Mouse (Mus musculus): ENCODE measurements around the gene Hsf2bp. TPM values are rescaled to one million over a fixed set of nuclear protein-coding genes. Genes with fewer than 3 reads are reported as not detected.
A peak's percentile ranks its signal among the peaks of the same experiment; 100 is the strongest.

Hsf2bp gene
- total RNA-seq, 2 experiments from 2014 or later: 0.59 to 0.96 TPM

GRCm38 (mm10) chr17:31983491-31983890 is 52.7 kb downstream of the Hsf2bp start:
- no peak for DNase-seq (ENCODE audit: low spot score in 2 of 2)

DNA sequence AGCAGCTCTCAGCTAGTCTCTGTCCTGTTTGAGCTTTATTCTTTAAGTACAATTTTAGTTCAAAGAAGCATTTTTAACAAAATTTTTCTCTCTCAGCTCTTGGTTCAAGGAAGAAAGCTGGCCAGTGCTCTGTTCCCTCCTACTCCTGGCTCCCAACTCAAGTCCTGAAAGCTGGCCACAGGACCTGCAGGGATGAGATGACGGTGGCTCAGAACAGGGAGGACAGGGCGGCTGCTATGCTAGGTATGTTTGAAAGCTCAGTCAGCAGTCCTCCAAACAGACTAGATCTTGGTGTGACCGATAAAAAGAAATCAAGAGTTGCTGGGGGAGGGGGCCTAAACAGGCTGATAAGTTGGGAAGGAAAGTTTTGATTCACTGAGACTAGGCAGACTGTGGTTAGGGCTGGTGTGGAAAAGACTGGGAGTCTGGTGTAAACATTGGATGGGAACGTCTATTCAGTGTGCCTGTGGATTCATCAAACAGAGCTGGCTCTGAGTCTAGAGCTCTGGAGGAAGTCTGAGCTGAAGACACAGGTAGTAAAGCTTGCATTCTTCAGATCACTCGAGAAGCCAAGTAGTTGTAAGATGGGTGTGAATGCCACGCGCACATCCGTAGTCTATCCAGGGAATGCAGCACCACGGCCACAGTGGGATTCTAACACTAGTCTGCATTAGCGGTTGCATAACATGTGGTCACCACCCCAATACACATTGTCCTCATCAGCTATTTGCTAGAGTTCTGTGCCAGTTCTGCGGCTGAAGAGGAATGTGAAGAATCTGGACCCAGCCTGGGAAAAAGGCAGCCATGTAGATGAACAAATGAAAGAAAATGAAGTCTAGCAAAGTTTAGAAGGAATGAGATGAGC is 53.6 kb downstream of the Hsf2bp start:
- DNase-seq (ENCODE audit: low spot score in 2 of 2): no peak

- DNase-seq (ENCODE audit: low spot score in 2 of 2): no peak
These were observed 56.3 kb downstream of the Hsf2bp start for GRCm38 (mm10) chr17:31979888-31980287.

GRCm38 (mm10) chr17:31977131-31977530 is 59.0 kb downstream of the Hsf2bp start:
- DNase-seq (ENCODE audit: low spot score in 2 of 2): no peak

- no peak for DNase-seq (ENCODE audit: low spot score in 2 of 2)
These were observed 59.6 kb downstream of the Hsf2bp start for GRCm38 (mm10) chr17:31976501-31976900.

GRCm38 (mm10) chr17:31974694-31975093 is 61.5 kb downstream of the Hsf2bp start:
- DNase-seq (ENCODE audit: low spot score in 2 of 2): no peak

- no peak for DNase-seq (ENCODE audit: low spot score in 2 of 2)
These were observed 62.4 kb downstream of the Hsf2bp start for GRCm38 (mm10) chr17:31973664-31974230.

- DNase-seq (ENCODE audit: low spot score in 2 of 2): no peak
These were observed 65.3 kb downstream of the Hsf2bp start for GRCm38 (mm10) chr17:31970890-31971289.

DNA sequence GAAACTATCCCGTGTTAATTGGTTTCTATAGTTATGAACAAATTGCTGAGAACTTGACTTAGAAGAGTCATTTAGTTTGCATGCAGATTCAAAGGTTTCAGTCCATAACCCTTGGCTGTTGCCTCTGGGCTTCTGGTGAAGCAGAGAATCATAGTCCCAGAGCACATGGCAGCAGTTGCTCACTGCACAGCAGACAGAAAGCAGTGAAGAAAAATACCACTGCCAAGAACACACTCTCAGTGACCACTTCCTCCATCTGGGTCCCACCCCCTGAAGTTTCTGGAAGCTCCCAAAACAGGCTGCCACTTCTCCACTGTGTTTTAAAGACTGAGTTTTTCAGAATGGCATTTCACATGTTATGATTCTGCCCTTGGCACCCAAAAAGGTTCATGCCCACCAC is 67.3 kb downstream of the Hsf2bp start:
- DNase-seq (ENCODE audit: low spot score in 2 of 2): no peak

DNA sequence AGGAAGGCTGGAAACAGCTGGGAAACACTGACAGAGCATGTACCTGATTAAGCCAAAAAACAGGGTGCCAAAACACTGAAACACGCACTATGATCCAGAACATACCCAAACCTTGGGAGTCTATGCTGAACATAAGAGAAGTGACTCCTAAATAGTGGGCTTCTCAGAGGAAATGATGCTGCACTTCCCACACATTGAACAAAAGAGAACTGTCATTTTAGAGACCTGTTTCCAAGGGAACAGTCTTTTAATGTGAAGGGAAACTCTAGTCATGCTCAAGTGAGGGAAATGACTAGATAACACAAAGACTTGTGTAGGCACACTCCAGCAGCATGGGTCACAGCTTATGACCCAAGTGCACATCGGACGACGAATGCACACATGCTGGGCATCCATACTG is 68.8 kb downstream of the Hsf2bp start:
- peak in 1 of 2 experiments; percentile 6 for DNase-seq (ENCODE audit: low spot score in 2 of 2)

- no peak for DNase-seq (ENCODE audit: low spot score in 2 of 2)
These were observed 69.6 kb downstream of the Hsf2bp start for GRCm38 (mm10) chr17:31966566-31966965.

GRCm38 (mm10) chr17:31965623-31966022 is 70.5 kb downstream of the Hsf2bp start:
- no peak for DNase-seq (ENCODE audit: low spot score in 2 of 2)

DNA sequence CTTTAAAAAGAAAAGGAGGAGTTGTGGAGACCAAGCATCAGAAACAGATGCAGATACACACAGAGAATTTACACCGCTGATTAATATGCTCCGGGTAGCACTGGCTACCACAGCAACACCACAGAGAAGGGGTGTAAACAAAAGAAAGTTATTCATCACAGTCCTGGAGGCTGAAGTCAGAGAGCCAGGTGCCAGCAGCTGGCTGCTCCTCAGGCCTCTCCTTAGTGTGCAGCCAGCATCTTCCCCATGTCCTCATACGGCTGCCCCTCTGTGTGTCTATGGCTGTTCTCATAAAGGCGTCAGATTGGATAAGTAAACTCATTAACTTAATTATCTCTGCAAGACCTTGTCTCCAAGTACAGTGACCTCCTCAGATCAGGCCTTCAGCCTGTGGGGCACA is 73.2 kb downstream of the Hsf2bp start:
- DNase-seq (ENCODE audit: low spot score in 2 of 2): no peak

- no peak for DNase-seq (ENCODE audit: low spot score in 2 of 2)
These were observed 73.9 kb downstream of the Hsf2bp start for GRCm38 (mm10) chr17:31962281-31962680.

GRCm38 (mm10) chr17:31954551-31955140 is 81.5 kb downstream of the Hsf2bp start:
- DNase-seq (ENCODE audit: low spot score in 2 of 2): no peak

DNA sequence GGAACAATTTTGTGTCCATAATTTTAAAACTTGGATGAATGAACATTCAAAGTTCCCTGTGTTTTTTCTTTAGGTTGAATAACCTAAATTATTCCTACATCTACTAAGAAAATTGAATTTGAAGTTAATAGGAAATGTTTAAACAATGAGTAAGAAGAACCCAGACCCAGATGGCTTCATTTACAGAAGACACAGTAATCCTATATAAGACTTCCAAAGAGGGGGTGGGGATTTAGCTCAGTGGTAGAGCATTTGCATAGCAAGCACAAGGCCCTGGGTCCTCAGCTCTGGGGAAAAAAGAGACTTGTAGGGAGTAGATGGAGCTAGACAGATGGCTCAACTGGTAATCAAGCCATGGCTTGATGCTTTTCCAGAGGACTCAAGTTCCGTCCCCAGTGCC is 87.1 kb downstream of the Hsf2bp start:
- DNase-seq (ENCODE audit: low spot score in 2 of 2): no peak

GRCm38 (mm10) chr17:31946436-31946835 is 89.7 kb downstream of the Hsf2bp start:
- DNase-seq (ENCODE audit: low spot score in 2 of 2): no peak

GRCm38 (mm10) chr17:31943881-31944539 is 92.1 kb downstream of the Hsf2bp start:
- DNase-seq (ENCODE audit: low spot score in 2 of 2): no peak

DNA sequence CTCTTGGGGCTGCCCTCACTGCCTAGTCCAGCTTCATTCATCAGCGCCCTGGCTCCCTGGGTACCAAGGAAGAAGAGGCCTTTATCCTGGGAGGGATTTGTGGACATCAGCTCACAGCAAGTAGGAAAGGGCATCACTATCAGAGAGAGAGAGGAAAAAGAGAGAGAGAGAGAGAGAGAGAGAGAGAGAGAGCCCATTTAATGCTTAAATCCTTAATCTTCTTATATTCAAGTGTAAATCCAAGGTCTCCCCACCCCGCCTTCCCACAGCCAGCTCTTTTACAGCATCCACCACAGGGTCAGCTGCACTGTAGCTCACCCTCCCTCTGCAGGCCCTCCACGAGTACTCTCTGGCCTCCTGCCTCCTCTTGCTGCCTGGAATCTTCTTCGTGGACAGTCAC is 94.5 kb downstream of the Hsf2bp start:
- no peak for DNase-seq (ENCODE audit: low spot score in 2 of 2)

DNA sequence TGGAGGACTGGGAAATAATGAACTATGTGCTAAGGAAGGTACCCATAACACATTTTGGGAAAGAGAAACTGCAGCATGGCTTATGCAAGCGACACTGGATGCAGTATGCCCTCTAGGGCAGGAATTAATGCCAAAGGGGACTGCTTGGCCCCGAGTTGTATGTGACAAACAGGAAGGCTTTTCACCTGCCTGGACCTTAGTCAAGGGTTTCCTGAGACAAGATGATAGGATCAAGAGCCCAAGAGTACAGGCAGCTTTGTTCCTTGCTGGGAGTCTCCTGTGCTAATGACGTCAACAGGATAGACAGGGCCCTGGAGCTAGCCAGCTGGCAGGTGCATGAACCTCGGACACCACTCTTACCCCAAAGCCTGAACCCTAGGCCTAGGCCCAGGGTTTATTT is 95.5 kb downstream of the Hsf2bp start:
- no peak for DNase-seq (ENCODE audit: low spot score in 2 of 2)

DNA sequence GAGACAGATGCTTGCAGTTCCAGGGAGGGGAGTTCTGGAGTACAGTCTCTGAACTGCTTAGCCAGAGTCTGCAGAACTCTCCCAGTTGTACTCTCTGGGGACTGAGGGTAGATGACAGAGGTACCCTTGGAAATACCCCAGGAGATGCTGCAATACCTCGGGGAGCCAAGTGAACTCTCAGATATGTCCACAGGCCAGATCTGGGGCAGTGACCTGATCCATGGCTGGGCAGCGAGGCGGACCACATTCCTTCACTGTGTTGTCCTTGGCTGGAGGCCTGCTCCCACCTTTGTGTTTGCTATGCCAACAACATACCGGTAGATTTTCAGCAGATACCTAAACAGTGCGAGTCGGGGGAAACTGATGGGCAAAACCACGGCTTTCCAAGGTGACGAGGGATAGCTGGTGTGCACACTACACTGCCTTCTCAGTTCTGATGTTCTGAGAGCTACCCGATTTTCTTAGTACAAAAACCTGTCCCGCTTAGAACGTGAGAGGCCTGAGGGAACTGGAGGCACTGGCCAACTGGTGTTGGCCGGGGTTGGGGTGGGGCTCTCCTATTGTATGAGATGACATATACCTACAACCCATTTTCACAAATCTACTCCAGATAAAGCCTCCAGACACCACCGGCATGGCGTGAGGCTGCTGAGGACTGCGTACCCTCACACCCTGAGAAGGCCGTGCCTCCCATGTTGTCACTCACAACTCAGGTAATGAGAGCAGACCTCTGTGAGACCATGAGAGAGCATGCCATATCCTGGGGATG is 96.7 kb downstream of the Hsf2bp start:
- no peak for DNase-seq (ENCODE audit: low spot score in 2 of 2)

All from layer of hippocampus, adult 18-20 months (tissue).